Mouse (Mus musculus): ENCODE results near the gene Ubac2. TPM values are rescaled to one million over a fixed set of nuclear protein-coding genes. Genes with fewer than 3 reads are reported as not detected.

Ubac2 gene
- total RNA-seq, 2 experiments from 2014 or later = 31.5 to 35.8 TPM

DNA sequence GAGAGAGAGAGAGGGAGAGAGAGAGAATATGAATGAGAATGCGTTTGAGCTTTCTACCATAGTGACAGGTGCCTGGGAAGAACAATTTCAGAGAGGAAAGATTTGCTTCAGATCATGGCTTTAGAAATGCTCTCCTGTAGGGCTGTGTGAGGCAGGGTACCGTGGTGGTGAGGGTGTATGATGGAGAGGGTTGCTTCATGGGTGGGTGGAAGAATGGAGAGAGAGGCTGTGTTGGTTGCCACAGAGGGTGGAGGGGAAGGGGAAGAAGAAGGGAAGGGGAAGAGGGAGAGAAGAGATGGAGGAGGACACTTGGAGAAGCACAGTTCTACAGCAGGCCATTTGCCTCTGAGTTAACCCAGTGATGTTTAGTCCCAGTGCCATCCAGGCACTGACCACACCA, 19.4 kb downstream of the Ubac2 start:
- intact Hi-C loops (cut with DNase I) = no loop called here
- no peak for DNase-seq
- H3K4me3 ChIP-seq = no peak overlapping the region
- no peak for TF ChIP-seq CTCF (IDR thresholded peaks at IDR 0.05)
- H3K27ac ChIP-seq = no peak overlapping the region

GRCm38 (mm10) chr14:121898509-121898908, 20.1 kb downstream of the Ubac2 start:
- DNase-seq = no peak
- no peak for TF ChIP-seq CTCF (IDR thresholded peaks at IDR 0.05)
- no peak overlapping the region for H3K4me3 ChIP-seq
- peak overlapping the region; percentile 20; the same call in 1 of the 2 replicates for H3K27ac ChIP-seq
- intact Hi-C loops (cut with DNase I) = no loop called here

DNA sequence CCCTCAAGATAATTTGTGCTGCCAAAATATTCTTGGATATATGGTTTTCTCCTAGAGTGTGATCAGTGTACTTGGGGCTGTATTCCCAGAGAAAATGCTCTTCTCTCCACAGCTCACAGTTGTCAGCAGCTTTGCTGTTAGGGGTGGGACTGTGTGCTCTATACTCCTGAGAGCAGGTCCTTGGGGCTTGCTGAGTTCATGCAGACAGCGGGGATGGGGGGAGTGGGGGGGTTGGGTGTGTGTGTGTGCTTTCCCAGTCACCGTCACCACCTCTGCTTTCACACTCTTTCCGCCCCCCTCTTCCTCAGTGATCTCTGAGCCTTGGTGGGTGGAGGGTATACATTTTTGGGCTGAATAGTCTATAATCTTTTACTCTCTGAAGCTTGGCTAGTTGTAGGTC, 20.7 kb downstream of the Ubac2 start:
- no peak for TF ChIP-seq CTCF (IDR thresholded peaks at IDR 0.05)
- Histone ChIP-seq H3K4me3 (no peak overlapping the region), H3K27ac (peak overlapping the region; percentile 20; the same call in 1 of the 2 replicates)
- intact Hi-C loops (cut with DNase I) = no loop called here
- no peak for DNase-seq

GRCm38 (mm10) chr14:121901511-121901910, 23.1 kb downstream of the Ubac2 start:
- H3K27ac ChIP-seq = no peak overlapping the region
- no peak for DNase-seq
- TF ChIP-seq CTCF (IDR thresholded peaks at IDR 0.05) = no peak
- H3K4me3 ChIP-seq = no peak overlapping the region
- intact Hi-C loops (cut with DNase I) = no loop called here

DNA sequence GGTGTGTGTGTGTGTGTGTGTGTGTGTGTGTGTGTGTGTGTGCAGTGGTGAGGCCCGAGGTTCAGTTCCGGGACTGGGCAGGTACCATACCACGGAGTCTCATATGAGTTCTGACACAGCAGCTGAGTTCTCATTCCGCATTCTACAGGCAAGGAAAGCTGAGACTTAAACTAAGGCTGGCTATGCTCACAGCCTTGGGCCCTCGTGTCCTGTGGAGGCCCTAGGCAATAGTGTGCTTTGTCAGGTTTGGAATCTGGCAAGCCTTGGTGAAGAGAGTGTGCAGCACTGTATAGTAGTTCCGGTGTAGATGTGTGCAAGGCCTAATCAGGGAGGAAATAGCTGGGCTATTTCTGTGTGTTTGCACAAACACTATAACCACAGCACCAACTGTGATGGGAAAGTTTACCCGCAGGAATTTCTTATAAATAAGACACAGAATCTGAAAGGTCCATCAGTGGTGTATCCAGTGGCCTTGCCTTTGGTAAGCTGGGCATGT, 25.0 kb downstream of the Ubac2 start:
- intact Hi-C loops (cut with DNase I) = no loop called here
- no peak for DNase-seq
- H3K27ac ChIP-seq = no peak overlapping the region
- no peak for TF ChIP-seq CTCF (IDR thresholded peaks at IDR 0.05)
- H3K4me3 ChIP-seq = no peak overlapping the region

DNA sequence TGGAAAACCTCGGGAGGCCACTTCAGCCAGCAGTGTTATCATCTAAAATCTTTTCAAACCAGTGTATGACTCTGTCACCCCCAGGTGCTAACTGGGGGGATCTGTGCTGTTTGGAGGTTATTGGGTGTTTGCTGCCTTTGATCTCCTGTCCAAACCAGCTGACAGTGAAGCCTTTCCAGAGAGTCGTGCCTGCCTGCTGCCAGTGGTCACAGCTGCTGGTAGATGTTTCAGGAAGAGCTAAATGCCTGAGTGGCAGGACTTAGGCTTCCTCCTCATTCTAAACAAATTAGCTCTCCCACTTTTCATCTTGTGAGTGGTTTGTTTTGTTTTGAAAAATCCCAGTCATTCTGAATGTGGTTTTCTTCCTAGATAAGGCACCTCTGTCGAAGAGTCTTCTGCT, 26.3 kb downstream of the Ubac2 start:
- Histone ChIP-seq H3K4me3 (no peak overlapping the region), H3K27ac (no peak overlapping the region)
- intact Hi-C loops (cut with DNase I) = no loop called here
- TF ChIP-seq CTCF (IDR thresholded peaks at IDR 0.05) = no peak
- DNase-seq = no peak

GRCm38 (mm10) chr14:121906341-121906991, 28.0 kb downstream of the Ubac2 start:
- TF ChIP-seq CTCF (IDR thresholded peaks at IDR 0.05) = no peak
- H3K27ac ChIP-seq = no peak overlapping the region
- intact Hi-C loops (cut with DNase I) = no loop called here
- no peak for DNase-seq
- H3K4me3 ChIP-seq = no peak overlapping the region

DNA sequence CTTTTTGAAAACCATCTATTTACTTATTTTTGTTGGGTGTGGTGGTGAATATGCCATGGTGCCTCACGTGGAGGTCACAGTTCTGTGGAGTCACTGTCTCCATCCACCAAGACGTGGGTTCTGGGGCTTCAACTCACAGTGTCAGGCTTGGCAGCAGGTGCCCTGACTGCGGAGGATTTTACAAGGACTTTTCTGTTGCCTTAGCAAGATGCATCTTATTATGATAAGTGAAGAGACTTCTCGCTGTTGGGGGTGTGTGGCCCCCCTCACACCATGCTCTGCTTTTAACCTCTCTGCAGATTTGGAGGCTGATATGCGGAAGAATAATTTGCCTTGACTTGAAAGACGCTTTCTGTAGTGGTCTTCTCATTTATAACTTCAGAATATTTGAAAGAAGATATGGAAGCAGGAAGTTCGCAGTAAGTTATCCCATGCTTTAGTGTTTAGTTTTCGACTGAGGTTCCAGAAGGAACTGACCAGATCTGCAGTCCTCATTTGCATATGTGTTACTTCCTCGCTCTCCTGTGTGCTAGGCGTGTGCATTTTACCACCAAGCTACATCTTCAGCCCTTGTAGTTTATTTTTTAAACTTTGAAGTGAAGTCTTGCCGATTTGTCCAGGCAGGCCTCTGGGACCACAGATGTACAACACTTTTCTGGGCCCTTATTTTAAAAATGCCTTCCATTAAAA, 28.7 kb downstream of the Ubac2 start:
- DNase-seq = no peak
- no peak overlapping the region; the same call in 1 of the 2 replicates for H3K27ac ChIP-seq
- H3K4me3 ChIP-seq = no peak overlapping the region
- intact Hi-C loops (cut with DNase I) = no loop called here
- TF ChIP-seq CTCF (IDR thresholded peaks at IDR 0.05) = no peak

DNA sequence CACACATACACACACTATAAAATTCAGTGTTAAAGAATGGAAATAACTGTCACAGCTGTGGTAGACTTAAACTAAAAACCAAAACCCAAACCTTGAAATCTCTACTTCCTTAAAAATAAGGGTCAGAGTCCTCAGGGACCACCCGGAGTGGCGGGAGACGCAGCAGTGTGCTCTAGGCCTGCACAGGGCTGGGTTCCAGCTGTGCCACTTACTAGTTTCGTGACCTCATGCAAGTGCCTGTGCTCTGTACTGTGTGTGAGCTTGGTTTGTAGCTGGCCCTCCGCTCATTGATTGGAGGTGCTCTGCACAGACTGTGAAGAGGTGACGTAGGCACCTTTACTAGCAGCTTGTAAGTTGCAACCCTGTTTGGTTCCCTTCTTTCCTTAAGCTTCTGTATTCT, 31.4 kb downstream of the Ubac2 start:
- intact Hi-C loops (cut with DNase I) = no loop called here
- no peak for TF ChIP-seq CTCF (IDR thresholded peaks at IDR 0.05)
- no peak overlapping the region for H3K27ac ChIP-seq
- H3K4me3 ChIP-seq = no peak overlapping the region
- no peak for DNase-seq

DNA sequence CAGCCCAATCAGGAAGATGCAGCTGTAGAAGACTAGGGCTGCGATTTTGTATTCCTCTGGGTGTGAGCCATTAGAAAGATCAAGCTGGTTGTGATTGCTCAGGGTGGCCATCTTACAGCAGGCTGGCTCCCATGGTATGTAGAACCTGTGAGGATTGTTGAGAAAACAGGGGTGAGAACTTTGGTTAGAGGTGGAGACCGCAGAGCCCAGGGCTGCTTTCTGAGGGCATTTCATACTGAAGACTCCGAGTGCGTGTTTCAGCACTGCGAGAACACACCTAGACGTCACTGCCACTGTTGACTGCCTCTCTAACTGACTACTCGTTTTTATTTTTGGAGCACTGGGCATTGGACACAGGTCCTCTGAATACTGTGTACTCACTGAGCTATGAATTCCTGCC, 34.1 kb downstream of the Ubac2 start:
- no peak for DNase-seq
- Histone ChIP-seq H3K27ac (no peak overlapping the region), H3K4me3 (no peak overlapping the region)
- TF ChIP-seq CTCF (IDR thresholded peaks at IDR 0.05) = no peak
- intact Hi-C loops (cut with DNase I) = no loop called here

DNA sequence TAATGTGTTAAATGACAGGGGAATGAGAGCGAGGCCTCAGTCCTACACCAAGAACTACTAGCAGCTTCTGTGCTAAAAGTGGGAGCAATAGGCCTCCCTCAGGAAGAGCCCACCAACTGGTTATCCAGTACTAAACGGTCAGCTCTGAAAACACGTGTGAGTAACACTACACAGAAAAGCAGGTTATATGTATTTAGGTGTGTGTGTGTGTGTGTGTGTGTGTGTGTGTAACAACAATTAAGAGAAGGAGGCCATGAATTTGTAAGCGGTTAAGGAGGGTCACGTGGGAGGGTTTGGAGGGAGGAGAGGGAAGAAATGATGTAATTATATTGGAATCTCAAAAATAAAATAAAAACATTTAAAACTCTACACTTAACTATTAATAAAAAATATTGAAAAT, 36.7 kb downstream of the Ubac2 start:
- intact Hi-C loops (cut with DNase I) = no loop called here
- no peak overlapping the region for H3K27ac ChIP-seq
- TF ChIP-seq CTCF (IDR thresholded peaks at IDR 0.05) = no peak
- no peak for DNase-seq
- no peak overlapping the region for H3K4me3 ChIP-seq

- intact Hi-C loops (cut with DNase I) = no loop called here
- Histone ChIP-seq H3K4me3 (no peak within 1 kb of the TSS), H3K27ac (no peak within 1 kb of the TSS)
- TF ChIP-seq CTCF (IDR thresholded peaks at IDR 0.05) = no peak
- DNase-seq = no peak
Observed at GRCm38 (mm10) chr14:121915621-121916020, 37.2 kb downstream of the Ubac2 start, which contains the start of gene Gpr18. Gene Gpr18, minus strand, starts transcription at chr14:121915781.

DNA sequence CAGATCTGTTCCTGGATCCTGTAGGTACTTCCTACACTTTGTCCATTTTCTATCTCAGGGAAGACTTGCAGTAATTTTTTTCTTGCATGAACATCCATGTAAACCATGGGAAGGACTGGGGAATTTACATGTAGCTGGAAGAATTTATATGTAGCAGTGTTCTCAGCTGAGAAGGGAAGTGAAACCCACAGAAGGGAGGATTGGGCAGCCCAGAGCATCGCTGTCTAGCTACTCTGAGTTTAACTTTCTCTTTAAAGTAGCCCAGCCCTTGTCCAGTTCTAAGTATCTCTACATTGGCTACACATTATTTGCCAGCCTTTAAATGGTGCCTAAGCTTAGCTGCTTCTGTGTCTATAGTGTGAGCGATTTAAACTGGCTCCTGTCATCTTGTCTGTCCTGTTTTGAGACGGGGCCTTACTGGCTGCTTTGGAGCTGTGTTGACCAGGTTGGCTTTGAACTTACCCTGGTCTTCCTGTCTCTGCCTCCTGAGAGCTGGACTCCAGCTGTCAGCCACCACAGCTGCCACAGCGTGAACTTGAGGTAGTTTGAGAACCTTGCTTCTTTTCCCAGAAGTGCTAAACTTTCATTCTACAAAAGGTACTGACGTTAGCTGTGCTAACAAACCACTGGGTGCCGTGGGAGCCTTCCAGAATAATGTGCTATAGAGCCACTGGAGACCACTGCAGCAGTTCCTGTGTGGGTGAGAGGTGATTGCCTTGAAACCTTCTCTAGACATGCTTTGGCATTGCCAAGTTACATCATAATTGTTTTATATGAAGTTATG, 38.1 kb downstream of the Ubac2 start:
- H3K4me3 ChIP-seq = no peak overlapping the region
- no peak overlapping the region for H3K27ac ChIP-seq
- DNase-seq = no peak
- no peak for TF ChIP-seq CTCF (IDR thresholded peaks at IDR 0.05)
- intact Hi-C loops (cut with DNase I) = no loop called here
